Mouse (Mus musculus): ENCODE measurements around the gene Gid4. TPM values are rescaled to one million over a fixed set of nuclear protein-coding genes. Genes with fewer than 3 reads are reported as not detected.

Gid4 gene
- polyA plus RNA-seq, 1 experiment from 2014 or later: 25.8 TPM

- Histone ChIP-seq H3K36me3 (replicated peaks; ENCODE audit: control insufficient read depth, insufficient read depth) (peaks cover 46% of the 10 kb centered on the region), H3K4me3 (replicated peaks; ENCODE audit: low read length) (no peak overlapping the region), H3K9ac (no peak overlapping the region), H3K4me1 (replicated peaks; ENCODE audit: control insufficient read depth, insufficient read depth, low read length) (no peaks in the 10 kb centered on the region), H3K27ac (no peak overlapping the region), H3K9me3 (ENCODE audit: control insufficient read depth, low read length) (no peaks in the 10 kb centered on the region), H3K4me2 (replicated peaks) (no peak overlapping the region), H3K27me3 (ENCODE audit: control insufficient read depth, insufficient read depth, low read length) (no peaks in the 10 kb centered on the region)
- no peak for ATAC-seq (ENCODE audit: low FRiP score)
- no peak for DNase-seq (ENCODE audit: low spot score)
- 84% methylated on average over 4 of the region's 4 CpGs for WGBS
Observed at GRCm38 (mm10) chr11:60444007-60444406, 27.1 kb downstream of the Gid4 start.

- WGBS: 5% methylated on average over 27 of the region's 27 CpGs
- no peaks in the 10 kb centered on the region for H3K9me3 ChIP-seq (ENCODE audit: control insufficient read depth, low read length)
- H3K4me3 ChIP-seq (replicated peaks; ENCODE audit: low read length): peak within 1 kb of the TSS; percentile 73
- ATAC-seq (ENCODE audit: low FRiP score): peak; percentile 93
- H3K4me1 ChIP-seq (replicated peaks; ENCODE audit: control insufficient read depth, insufficient read depth, low read length): peaks cover 8% of the 10 kb centered on the region
- no peaks in the 10 kb centered on the region for H3K27me3 ChIP-seq (ENCODE audit: control insufficient read depth, insufficient read depth, low read length)
- H3K4me2 ChIP-seq (replicated peaks): peak within 1 kb of the TSS; percentile 95
- DNase-seq (ENCODE audit: low spot score): peak; percentile 95
- peak within 1 kb of the TSS; percentile 85 for H3K9ac ChIP-seq
- H3K36me3 ChIP-seq (replicated peaks; ENCODE audit: control insufficient read depth, insufficient read depth): peaks cover 31% of the 10 kb centered on the region
- peak within 1 kb of the TSS; percentile 57; the same call in 1 of the 2 replicates for H3K27ac ChIP-seq
Observed at GRCm38 (mm10) chr11:60454080-60454744, 37.3 kb downstream of the Gid4 start, which contains the start of gene Drg2. Gene Drg2, plus strand, starts transcription at chr11:60454591.

- peak overlapping the region; percentile 85 for H3K9ac ChIP-seq
- H3K27me3 ChIP-seq (ENCODE audit: control insufficient read depth, insufficient read depth, low read length): no peaks in the 10 kb centered on the region
- under 1% methylated on average over 17 of the region's 17 CpGs for WGBS
- H3K27ac ChIP-seq: 0 out of 2 replicates have a peak overlapping the region, but pooled peaks have one; percentile 57
- peaks cover 8% of the 10 kb centered on the region for H3K4me1 ChIP-seq (replicated peaks; ENCODE audit: control insufficient read depth, insufficient read depth, low read length)
- ATAC-seq (ENCODE audit: low FRiP score) (peak; percentile 57; the same call in 1 of the 2 replicates), DNase-seq (ENCODE audit: low spot score) (no peak)
- H3K9me3 ChIP-seq (ENCODE audit: control insufficient read depth, low read length): no peaks in the 10 kb centered on the region
- H3K36me3 ChIP-seq (replicated peaks; ENCODE audit: control insufficient read depth, insufficient read depth): peaks cover 36% of the 10 kb centered on the region
- peak overlapping the region; percentile 73 for H3K4me3 ChIP-seq (replicated peaks; ENCODE audit: low read length)
- peak overlapping the region; percentile 95 for H3K4me2 ChIP-seq (replicated peaks)
Observed at GRCm38 (mm10) chr11:60454745-60455087, 37.8 kb downstream of the Gid4 start.

- Histone ChIP-seq H3K4me2 (replicated peaks) (no peak overlapping the region), H3K4me1 (replicated peaks; ENCODE audit: control insufficient read depth, insufficient read depth, low read length) (peaks cover 8% of the 10 kb centered on the region), H3K4me3 (replicated peaks; ENCODE audit: low read length) (no peak overlapping the region), H3K27ac (no peak overlapping the region), H3K27me3 (ENCODE audit: control insufficient read depth, insufficient read depth, low read length) (no peaks in the 10 kb centered on the region), H3K9me3 (ENCODE audit: control insufficient read depth, low read length) (no peaks in the 10 kb centered on the region), H3K36me3 (replicated peaks; ENCODE audit: control insufficient read depth, insufficient read depth) (peaks cover 68% of the 10 kb centered on the region), H3K9ac (no peak overlapping the region)
- ATAC-seq (ENCODE audit: low FRiP score) (no peak), DNase-seq (ENCODE audit: low spot score) (no peak)
- WGBS: 95% methylated on average over 1 of the region's 1 CpGs
Observed at GRCm38 (mm10) chr11:60457973-60458372, 41.0 kb downstream of the Gid4 start.

- no peak for ATAC-seq (ENCODE audit: low FRiP score)
- WGBS: 98% methylated on average over 2 of the region's 2 CpGs
Observed at GRCm38 (mm10) chr11:60465943-60466380, 49.0 kb downstream of the Gid4 start.

GRCm38 (mm10) chr11:60469039-60469438 lies 52.1 kb downstream of the Gid4 start, which contains the start of gene Myo15:
Gene Myo15, plus strand, starts transcription at chr11:60469339.
- H3K4me3 ChIP-seq (replicated peaks; ENCODE audit: low read length): no peak within 1 kb of the TSS
- no peak for ATAC-seq (ENCODE audit: low FRiP score)
- no peak for DNase-seq (ENCODE audit: low spot score)
- H3K9ac ChIP-seq: no peak within 1 kb of the TSS
- H3K27ac ChIP-seq: no peak within 1 kb of the TSS
- no peak within 1 kb of the TSS for H3K4me2 ChIP-seq (replicated peaks)
- 95% methylated on average over 3 of the region's 3 CpGs for WGBS
- no peaks in the 10 kb centered on the region for H3K27me3 ChIP-seq (ENCODE audit: control insufficient read depth, insufficient read depth, low read length)
- no peaks in the 10 kb centered on the region for H3K9me3 ChIP-seq (ENCODE audit: control insufficient read depth, low read length)
- no peaks in the 10 kb centered on the region for H3K4me1 ChIP-seq (replicated peaks; ENCODE audit: control insufficient read depth, insufficient read depth, low read length)
- peaks cover 61% of the 10 kb centered on the region for H3K36me3 ChIP-seq (replicated peaks; ENCODE audit: control insufficient read depth, insufficient read depth)

More at GRCm38 (mm10) chr11:60465943-60466380, 49.0 kb downstream of the Gid4 start:
- Histone ChIP-seq H3K4me1 (replicated peaks; ENCODE audit: control insufficient read depth, insufficient read depth, low read length) (no peaks in the 10 kb centered on the region), H3K4me3 (replicated peaks; ENCODE audit: low read length) (no peak overlapping the region), H3K9me3 (ENCODE audit: control insufficient read depth, low read length) (no peaks in the 10 kb centered on the region), H3K9ac (no peak overlapping the region), H3K27me3 (ENCODE audit: control insufficient read depth, insufficient read depth, low read length) (no peaks in the 10 kb centered on the region), H3K27ac (no peak overlapping the region), H3K4me2 (replicated peaks) (no peak overlapping the region), H3K36me3 (replicated peaks; ENCODE audit: control insufficient read depth, insufficient read depth) (peaks cover 92% of the 10 kb centered on the region)
- no peak for DNase-seq (ENCODE audit: low spot score)

GRCm38 (mm10) chr11:60470743-60471142 lies 53.8 kb downstream of the Gid4 start:
- 86% methylated on average over 9 of the region's 9 CpGs for WGBS
- peaks cover 44% of the 10 kb centered on the region for H3K36me3 ChIP-seq (replicated peaks; ENCODE audit: control insufficient read depth, insufficient read depth)
- no peak overlapping the region for H3K4me3 ChIP-seq (replicated peaks; ENCODE audit: low read length)
- no peaks in the 10 kb centered on the region for H3K9me3 ChIP-seq (ENCODE audit: control insufficient read depth, low read length)
- H3K27me3 ChIP-seq (ENCODE audit: control insufficient read depth, insufficient read depth, low read length): no peaks in the 10 kb centered on the region
- DNase-seq (ENCODE audit: low spot score) (no peak), ATAC-seq (ENCODE audit: low FRiP score) (no peak)
- H3K4me2 ChIP-seq (replicated peaks): no peak overlapping the region
- no peak overlapping the region for H3K9ac ChIP-seq
- H3K27ac ChIP-seq: no peak overlapping the region
- no peaks in the 10 kb centered on the region for H3K4me1 ChIP-seq (replicated peaks; ENCODE audit: control insufficient read depth, insufficient read depth, low read length)

GRCm38 (mm10) chr11:60474534-60474933 lies 57.6 kb downstream of the Gid4 start:
- Histone ChIP-seq H3K9ac (no peak overlapping the region), H3K27me3 (ENCODE audit: control insufficient read depth, insufficient read depth, low read length) (no peaks in the 10 kb centered on the region), H3K9me3 (ENCODE audit: control insufficient read depth, low read length) (no peaks in the 10 kb centered on the region), H3K4me3 (replicated peaks; ENCODE audit: low read length) (no peak overlapping the region), H3K4me1 (replicated peaks; ENCODE audit: control insufficient read depth, insufficient read depth, low read length) (no peaks in the 10 kb centered on the region), H3K4me2 (replicated peaks) (no peak overlapping the region), H3K27ac (no peak overlapping the region), H3K36me3 (replicated peaks; ENCODE audit: control insufficient read depth, insufficient read depth) (peaks cover 7% of the 10 kb centered on the region)
- WGBS: 81% methylated on average over 5 of the region's 5 CpGs
- DNase-seq (ENCODE audit: low spot score): no peak
- ATAC-seq (ENCODE audit: low FRiP score): no peak

GRCm38 (mm10) chr11:60475668-60476362 lies 58.9 kb downstream of the Gid4 start:
- Histone ChIP-seq H3K9me3 (ENCODE audit: control insufficient read depth, low read length) (no peaks in the 10 kb centered on the region), H3K4me3 (replicated peaks; ENCODE audit: low read length) (no peak overlapping the region), H3K27me3 (ENCODE audit: control insufficient read depth, insufficient read depth, low read length) (no peaks in the 10 kb centered on the region), H3K9ac (no peak overlapping the region), H3K4me1 (replicated peaks; ENCODE audit: control insufficient read depth, insufficient read depth, low read length) (no peaks in the 10 kb centered on the region), H3K4me2 (replicated peaks) (no peak overlapping the region), H3K36me3 (replicated peaks; ENCODE audit: control insufficient read depth, insufficient read depth) (no peaks in the 10 kb centered on the region), H3K27ac (no peak overlapping the region)
- whole genome bisulfite sequencing: 92% methylated on average over 5 of the region's 5 CpGs
- ATAC-seq (ENCODE audit: low FRiP score) (no peak), DNase-seq (ENCODE audit: low spot score) (no peak)

All from hindbrain, embryonic 14.5 days (tissue).